ENCODE assay signal across 8 mouse cellular contexts in the genomic region with DNA sequence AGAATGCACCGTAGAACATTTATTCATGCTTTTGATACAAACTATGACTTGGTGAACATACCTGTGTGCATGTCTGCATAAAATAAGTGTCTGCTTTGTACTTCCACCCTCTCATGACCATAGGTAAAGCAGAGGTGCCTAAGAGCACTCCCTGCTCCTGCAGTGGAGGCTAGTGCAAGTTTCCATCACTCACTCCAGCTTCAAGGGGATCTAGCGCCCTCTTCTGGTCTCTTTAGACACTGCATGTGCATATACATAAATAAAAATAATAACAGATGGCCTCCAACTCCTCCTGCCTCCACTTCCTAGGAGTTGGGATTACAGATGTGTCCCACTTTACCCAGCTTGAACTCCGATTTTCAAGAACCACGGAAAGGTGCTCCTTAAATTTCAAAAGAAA. TPM values are rescaled to one million over a fixed set of nuclear protein-coding genes. Genes with fewer than 3 reads are reported as not detected.
A peak's percentile ranks its signal among the peaks of the same experiment; 100 is the strongest.
DNase-seq lines count a peak whose midpoint lies in the region; ATAC-seq and TF ChIP-seq lines count a peak whose summit lies in the region.

No protein-coding gene starts in this region.

- H3K4me2 ChIP-seq in midbrain, embryonic 14.5 days (ENCODE audit: low read length): no peak overlapping the region
- no peak overlapping the region for H3K4me2 ChIP-seq in midbrain, embryonic 16.5 days (ENCODE audit: low read length)

- no peak for ATAC-seq in midbrain, embryonic 14.5 days (ENCODE audit: low FRiP score, low TSS enrichment)
- ATAC-seq in midbrain, embryonic 16.5 days: no peak
- ATAC-seq in inflammation-experienced regulatory T-cells, adult 6 months: peak; percentile 70
- peak; percentile 62; the same call in 1 of the 2 replicates for ATAC-seq in neutrophil, adult 5-6 weeks (ENCODE audit: extremely low read depth, insufficient number of reproducible peaks, low FRiP score, poor library complexity, severe bottlenecking)

- no peak overlapping the region for H3K4me3 ChIP-seq in gastrocnemius, adult 2 months
- H3K4me3 ChIP-seq in midbrain, embryonic 14.5 days (replicated peaks; ENCODE audit: low read depth, low read length): no peak overlapping the region
- no peak overlapping the region for H3K4me3 ChIP-seq in midbrain, embryonic 16.5 days (ENCODE audit: low read depth, low read length)

- no peak overlapping the region for H3K27ac ChIP-seq in gastrocnemius, adult 2 months
- no peak overlapping the region for H3K27ac ChIP-seq in midbrain, embryonic 14.5 days (replicated peaks; ENCODE audit: low read depth, low read length)
- no peak overlapping the region for H3K27ac ChIP-seq in midbrain, embryonic 16.5 days (ENCODE audit: low read length)

- peaks cover 65% of the 10 kb centered on the region for H3K36me3 ChIP-seq in midbrain, embryonic 14.5 days (ENCODE audit: control insufficient read depth, insufficient read depth, low read length)
- H3K36me3 ChIP-seq in midbrain, embryonic 16.5 days (ENCODE audit: control insufficient read depth, insufficient read depth, low read length): peaks cover 35% of the 10 kb centered on the region

- intact Hi-C loops in gastrocnemius, adult 2 months (cut with DNase I): no loop called here

- no peaks in the 10 kb centered on the region for H3K4me1 ChIP-seq in midbrain, embryonic 14.5 days (ENCODE audit: control insufficient read depth, insufficient read depth, low read length)
- H3K4me1 ChIP-seq in midbrain, embryonic 16.5 days (ENCODE audit: control insufficient read depth, insufficient read depth, low read length): no peaks in the 10 kb centered on the region; the same call in 1 of the 2 replicates

- peak; percentile 62 for TF ChIP-seq CTCF in gastrocnemius, adult 2 months (IDR thresholded peaks at IDR 0.05)

- no peaks in the 10 kb centered on the region for H3K9me3 ChIP-seq in midbrain, embryonic 14.5 days (ENCODE audit: control insufficient read depth, low read length)
- H3K9me3 ChIP-seq in midbrain, embryonic 16.5 days (replicated peaks; ENCODE audit: control insufficient read depth, low read length, poor library complexity, severe bottlenecking): 0 out of 2 replicates have a peak, but pooled peaks cover 3% of the 10 kb centered on the region

- H3K9ac ChIP-seq in midbrain, embryonic 14.5 days (replicated peaks; ENCODE audit: low read length): no peak overlapping the region
- H3K9ac ChIP-seq in midbrain, embryonic 16.5 days (ENCODE audit: low read depth, low read length): no peak overlapping the region

- DNase-seq in gastrocnemius, adult 2 months: peak; percentile 35
- no peak for DNase-seq in gastrocnemius, adult 8-10 months (ENCODE audit: low spot score in 2 of 2)
- peak; percentile 68 for DNase-seq in midbrain, embryonic 14.5 days
- DNase-seq in c-Kit-negative CD71-positive TER-119-positive erythroid progenitor cells, embryonic 14.5 days (ENCODE audit: low read depth, low spot score): peak; percentile 48
- DNase-seq in adrenal gland, postnatal 4 days (ENCODE audit: low spot score in 2 of 2): no peak

- 60% methylated on average over 4 of the region's 4 CpGs for WGBS in midbrain, embryonic 14.5 days
- 70% methylated on average over 4 of the region's 4 CpGs for WGBS in midbrain, embryonic 16.5 days

- no peaks in the 10 kb centered on the region for H3K27me3 ChIP-seq in midbrain, embryonic 14.5 days (ENCODE audit: control insufficient read depth, insufficient read depth, low read length)
- no peaks in the 10 kb centered on the region for H3K27me3 ChIP-seq in midbrain, embryonic 16.5 days (ENCODE audit: control insufficient read depth, insufficient read depth, low read depth, low read length)

RNA-seq across cellular contexts. Expression of a gene that starts 7.9 kb away (rescaled TPM):
- total RNA-seq in gastrocnemius, adult 2 months (2021): 10 to 100 TPM; 55.1 to 66.5 TPM
- 10 to 100 TPM; 55.9 to 72.7 (median 65.2) TPM for total RNA-seq in gastrocnemius, adult 8-10 months (2022)
- polyA plus RNA-seq in midbrain, embryonic 14.5 days (2014; fragmentation: Nextera tagmentation; extraction: Ambion mirVana): 130 and 158 TPM in 2 replicates
- polyA plus RNA-seq in midbrain, embryonic 16.5 days (2015; fragmentation: Nextera tagmentation; extraction: Ambion mirVana): 140 and 148 TPM in 2 replicates
- polyA plus RNA-seq in inflammation-experienced regulatory T-cells, adult 6 months (2017; shearing (Covaris generic)): 100 to 1,000 TPM; 125 to 144 (median 141) TPM
- 44.0 and 47.8 TPM in 2 replicates for total RNA-seq in neutrophil, adult 5-6 weeks (2017)
- 10 to 100 TPM; 76.2 to 82.8 TPM for total RNA-seq in adrenal gland, postnatal 4 days (2021)

RNA-seq across cellular contexts. Expression of a gene that starts 25.7 kb away (rescaled TPM):
- 10 to 100 TPM; 31.0 to 35.8 TPM for total RNA-seq in gastrocnemius, adult 2 months (2021)
- 10 to 100 TPM; 33.2 to 37.1 (median 35.4) TPM for total RNA-seq in gastrocnemius, adult 8-10 months (2022)
- 27.3 and 27.8 TPM in 2 replicates for polyA plus RNA-seq in midbrain, embryonic 14.5 days (2014; fragmentation: Nextera tagmentation; extraction: Ambion mirVana)
- 28.4 and 30.0 TPM in 2 replicates for polyA plus RNA-seq in midbrain, embryonic 16.5 days (2015; fragmentation: Nextera tagmentation; extraction: Ambion mirVana)
- polyA plus RNA-seq in inflammation-experienced regulatory T-cells, adult 6 months (2017; shearing (Covaris generic)): 10 to 100 TPM; 15.8 to 21.8 (median 19.3) TPM
- total RNA-seq in neutrophil, adult 5-6 weeks (2017): 24.4 and 24.9 TPM in 2 replicates
- total RNA-seq in adrenal gland, postnatal 4 days (2021): 10 to 100 TPM; 39.8 to 42.6 TPM

Comparison
In these comparisons a context has a peak if more than half of its experiments do, and no peak if none do; other contexts are left out.
1. DNase-seq: peak in gastrocnemius, adult 2 months (single experiment), midbrain, embryonic 14.5 days (single experiment) and c-Kit-negative CD71-positive TER-119-positive erythroid progenitor cells, embryonic 14.5 days (single experiment); none in gastrocnemius, adult 8-10 months (0 of 2) and adrenal gland, postnatal 4 days (0 of 2).
2. ATAC-seq: peak in inflammation-experienced regulatory T-cells, adult 6 months (single experiment) and neutrophil, adult 5-6 weeks (single experiment); none in midbrain, embryonic 14.5 days (single experiment) and midbrain, embryonic 16.5 days (single experiment).